Mouse (Mus musculus): ENCODE measurements around the gene Foxe1.

DNA sequence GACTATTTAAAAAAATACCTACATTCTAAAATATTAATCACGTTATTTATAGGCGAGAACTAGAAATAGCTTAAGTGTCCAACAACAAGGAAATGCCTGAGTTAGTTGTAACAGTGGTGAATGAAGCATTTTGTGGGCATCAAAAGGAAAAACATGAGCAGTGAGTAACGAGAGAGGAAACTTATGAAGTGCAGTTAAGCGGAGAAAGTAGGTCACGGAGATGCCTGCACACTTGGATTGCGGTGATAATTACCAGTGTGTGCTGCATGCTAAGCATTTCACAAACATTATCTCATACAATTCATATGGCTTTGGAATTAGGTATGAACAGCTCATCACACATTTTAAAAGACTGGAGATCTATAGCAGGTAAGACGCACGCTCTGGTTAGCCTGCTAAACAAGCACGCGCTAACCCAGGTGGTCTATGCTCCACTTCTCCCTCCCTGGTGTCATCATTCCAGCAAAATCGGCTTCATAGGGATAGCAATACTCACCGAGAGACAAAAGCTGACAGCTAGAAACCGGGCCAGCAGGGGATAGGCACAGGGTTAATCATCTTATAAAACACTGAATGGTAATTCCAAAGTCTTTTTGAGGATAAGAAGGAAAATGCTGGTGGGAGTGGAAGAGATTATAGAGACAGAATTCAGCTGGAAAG lies 21.5 kb upstream of the Foxe1 start:
- TF ChIP-seq USF1 (IDR thresholded peaks at IDR 0.05; ENCODE audit: low read depth, low read length) (no peak), CTCF (IDR thresholded peaks at IDR 0.05 in 2 of 3, conservative IDR thresholded peaks at IDR 0.05 in 1 of 3; ENCODE audit: control insufficient read depth in 1 of 3, insufficient read depth in 1 of 3, low read depth in 2 of 3, low read length in 3 of 3, poor library complexity in 1 of 3, severe bottlenecking in 1 of 3) (no peak), GABPA (IDR thresholded peaks at IDR 0.05; ENCODE audit: low read depth, low read length) (no peak), MAX (IDR thresholded peaks at IDR 0.05; ENCODE audit: low read length) (no peak), ZC3H11A (IDR thresholded peaks at IDR 0.05; ENCODE audit: low read depth, low read length) (no peak), TAL1 (IDR thresholded peaks at IDR 0.05; ENCODE audit: low read length) (no peak)

All from MEL (cell line).